Mouse (Mus musculus) left cerebral cortex, adult 9 months (tissue): ENCODE results near the gene Nptx2.

Experiments
- DNase-seq, 2 experiments: peaks; one replicate each; pipeline ENCODE4 v3.0.0; 2022; ENCODE audit warnings: low spot score in 2 of 2

Gene Nptx2

DNA sequence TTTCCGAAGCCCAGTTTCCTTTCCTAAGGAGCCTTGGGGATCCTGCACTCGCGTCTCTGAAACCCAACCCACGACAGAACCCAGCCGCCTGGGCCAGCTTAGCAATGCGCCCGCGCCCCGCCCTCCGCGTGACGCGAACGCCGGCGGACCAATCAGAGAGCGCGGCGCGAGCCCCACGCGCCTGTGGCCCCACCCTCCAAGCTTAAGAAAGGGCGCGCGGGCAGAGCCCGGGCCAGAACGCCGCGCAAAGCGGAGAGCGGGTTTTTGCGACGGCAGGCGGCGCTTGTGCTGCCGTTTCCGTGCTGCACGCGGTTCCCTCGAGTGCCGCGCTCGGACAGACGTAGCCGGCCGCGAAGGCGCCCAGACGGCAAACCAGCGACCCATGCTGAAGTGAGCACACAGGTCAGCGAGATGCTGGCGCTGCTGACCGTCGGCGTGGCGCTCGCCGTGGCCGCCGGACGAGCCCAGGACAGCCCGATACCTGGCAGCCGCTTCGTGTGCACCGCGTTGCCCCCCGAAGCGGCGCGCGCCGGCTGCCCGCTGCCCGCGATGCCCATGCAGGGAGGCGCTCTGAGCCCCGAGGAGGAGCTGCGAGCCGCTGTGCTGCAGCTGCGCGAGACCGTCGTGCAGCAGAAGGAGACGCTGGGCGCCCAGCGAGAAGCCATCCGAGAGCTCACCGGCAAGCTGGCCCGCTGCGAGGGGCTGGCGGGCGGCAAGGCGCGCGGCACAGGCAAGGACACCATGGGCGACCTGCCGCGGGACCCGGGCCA lies at the start of gene Nptx2:
Gene Nptx2 (plus strand): TSS at position 250 of the 770 bp plus-strand sequence.
- peak; percentile 44 to 79 for DNase-seq

GRCm38 (mm10) chr5:144496481-144496880 lies 49.2 kb upstream of the Nptx2 start:
- no peak for DNase-seq

GRCm38 (mm10) chr5:144504239-144504638 lies 41.5 kb upstream of the Nptx2 start:
- peak in 1 of 2 experiments; percentile 20 for DNase-seq

DNA sequence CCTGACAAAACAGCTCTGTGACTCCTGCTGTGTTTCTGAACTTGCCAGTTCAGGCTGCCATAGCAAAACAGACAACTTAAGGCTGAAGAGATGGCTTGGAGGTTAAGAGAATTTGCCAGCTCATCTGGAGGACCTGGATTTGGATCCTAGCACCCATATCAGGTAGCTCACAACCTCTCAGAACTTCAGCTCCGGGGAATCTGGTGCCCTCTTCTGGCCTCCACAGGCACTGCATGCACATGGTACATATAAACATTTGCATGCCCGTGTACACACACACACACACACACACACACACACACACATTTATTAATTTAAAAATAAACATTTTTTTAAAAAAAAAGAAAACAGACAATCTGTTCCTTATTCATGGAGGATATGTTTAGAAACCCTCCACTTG lies 40.0 kb upstream of the Nptx2 start:
- no peak for DNase-seq

- DNase-seq = no peak
Observed at GRCm38 (mm10) chr5:144506156-144506555, 39.5 kb upstream of the Nptx2 start.

GRCm38 (mm10) chr5:144506689-144507552 lies 38.8 kb upstream of the Nptx2 start:
- no peak for DNase-seq

GRCm38 (mm10) chr5:144509431-144509830 lies 36.3 kb upstream of the Nptx2 start:
- DNase-seq = no peak

- DNase-seq = no peak
Observed at GRCm38 (mm10) chr5:144514738-144515137, 31.0 kb upstream of the Nptx2 start.

DNA sequence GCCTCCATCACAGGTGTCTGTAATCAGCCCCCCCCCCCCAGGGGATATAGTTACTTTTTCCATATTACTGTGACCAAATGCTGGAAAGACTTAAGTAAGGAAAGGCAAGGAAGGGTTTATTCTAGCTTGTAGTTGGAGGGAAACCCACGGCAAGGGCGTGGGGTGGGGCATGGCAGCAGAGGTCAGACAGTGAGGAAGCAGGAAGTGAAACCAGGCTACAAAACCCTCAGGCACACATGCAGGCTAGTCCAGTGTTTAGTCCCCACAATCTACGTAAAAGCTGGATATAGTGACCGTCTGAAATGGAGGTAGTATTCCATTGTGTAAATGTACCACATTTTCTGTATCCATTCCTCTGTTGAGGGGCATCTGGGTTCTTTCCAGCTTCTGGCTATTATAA lies 30.5 kb upstream of the Nptx2 start:
- DNase-seq = no peak

- no peak for DNase-seq
Observed at GRCm38 (mm10) chr5:144520096-144520495, 25.6 kb upstream of the Nptx2 start.

GRCm38 (mm10) chr5:144524774-144525173 lies 20.9 kb upstream of the Nptx2 start:
- DNase-seq = no peak

- DNase-seq = no peak
Observed at GRCm38 (mm10) chr5:144529123-144529522, 16.6 kb upstream of the Nptx2 start.

DNA sequence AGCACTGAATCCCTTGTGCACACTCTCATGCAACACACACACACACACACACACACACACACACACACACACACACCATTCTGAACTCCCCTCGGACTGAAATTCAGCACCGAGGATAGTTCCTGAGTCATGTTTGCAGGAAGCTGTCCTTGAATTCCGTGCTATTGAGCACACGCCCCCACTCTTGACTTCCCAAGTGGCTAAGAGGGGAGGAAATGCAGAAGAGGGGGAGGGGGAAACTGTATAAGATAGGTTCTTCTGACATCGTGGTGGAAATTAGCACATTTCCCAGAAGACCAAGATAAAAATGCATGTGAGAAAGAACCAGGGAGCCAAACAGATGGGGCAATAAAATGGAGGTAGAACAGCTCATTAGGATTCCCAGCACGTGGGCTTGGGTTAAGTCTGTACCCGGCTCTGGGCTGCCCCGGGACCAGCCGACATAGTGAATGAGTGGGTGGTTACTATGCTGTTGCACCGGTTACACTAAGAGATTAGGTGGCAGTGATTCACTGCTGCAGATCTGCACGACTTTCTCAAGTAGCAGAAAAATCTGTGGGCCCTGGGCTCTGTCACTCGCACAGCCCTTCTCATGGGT lies 2.9 kb upstream of the Nptx2 start:
- peak; percentile 71 to 81 for DNase-seq

- no peak for DNase-seq
Observed at GRCm38 (mm10) chr5:144546423-144546995, 807 bp downstream of the Nptx2 start.

- DNase-seq = peak in 1 of 2 experiments; percentile 16
Observed at GRCm38 (mm10) chr5:144547333-144547878, 1.7 kb downstream of the Nptx2 start.

DNA sequence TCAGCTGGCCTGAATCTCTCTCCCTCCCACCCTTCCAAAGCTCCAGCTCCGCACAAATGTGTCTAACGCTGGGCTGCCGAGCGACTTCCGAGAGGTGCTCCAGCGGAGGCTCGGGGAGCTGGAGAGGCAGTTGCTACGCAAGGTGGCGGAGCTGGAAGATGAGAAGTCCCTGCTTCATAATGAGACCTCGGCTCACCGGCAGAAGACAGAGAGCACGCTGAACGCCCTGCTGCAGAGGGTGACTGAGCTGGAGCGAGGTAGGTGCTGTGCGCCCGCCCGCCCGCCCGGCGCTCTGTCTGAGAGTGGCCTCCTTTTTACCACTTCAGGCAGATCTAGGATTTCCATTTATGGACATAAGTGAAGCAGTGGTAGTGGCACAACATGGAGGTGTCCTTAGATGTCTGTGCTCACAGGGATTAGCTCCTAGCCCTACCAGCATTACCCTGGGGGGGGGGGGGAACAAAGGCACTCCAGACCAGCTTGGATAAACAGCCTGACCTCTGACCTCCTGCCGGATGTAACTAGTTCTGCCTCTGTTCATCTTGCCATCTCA lies 2.5 kb downstream of the Nptx2 start:
- DNase-seq = peak in 1 of 2 experiments; percentile 20

DNA sequence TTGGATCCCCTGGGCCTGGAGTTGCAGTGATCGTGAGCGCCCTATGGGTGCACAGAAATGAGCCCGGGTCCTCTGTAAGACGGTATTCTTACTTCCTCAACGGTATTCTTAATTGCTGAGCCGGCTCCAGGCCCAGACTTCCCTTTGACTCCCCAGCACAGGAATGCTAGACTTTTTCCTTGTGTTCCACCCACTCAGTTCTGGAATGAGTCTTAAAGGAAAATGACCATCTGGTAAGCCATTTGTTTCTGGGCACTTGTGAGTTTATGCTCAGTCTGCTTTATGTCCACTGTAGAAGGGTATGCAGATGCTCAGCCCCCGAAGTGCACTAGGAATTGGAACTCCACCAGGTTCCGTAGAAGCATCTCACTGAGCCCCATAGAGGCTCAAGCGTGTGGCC lies 4.3 kb downstream of the Nptx2 start:
- DNase-seq = peak in 1 of 2 experiments; percentile 50

- no peak for DNase-seq
Observed at GRCm38 (mm10) chr5:144550622-144551137, 5.0 kb downstream of the Nptx2 start.

DNA sequence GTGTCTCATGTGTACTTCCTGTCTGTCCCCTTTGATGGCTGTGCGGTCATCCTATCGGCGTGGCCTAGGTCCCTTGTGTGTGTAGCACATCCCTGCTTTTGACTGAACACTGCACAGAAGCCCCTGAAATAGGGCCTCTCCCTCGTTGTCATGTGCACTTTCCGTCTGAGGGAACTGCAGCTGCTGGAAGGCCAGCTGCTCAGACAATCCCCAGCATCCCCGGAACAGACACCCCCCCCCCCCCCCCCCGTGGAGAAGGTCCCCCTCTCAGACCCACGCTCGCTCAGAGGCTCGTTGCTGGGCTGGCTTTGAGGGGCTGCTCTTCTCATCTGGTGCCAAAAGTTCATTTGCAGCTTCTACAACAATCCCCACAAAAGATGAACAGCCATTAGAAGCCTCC lies 11.0 kb downstream of the Nptx2 start:
- DNase-seq = no peak

DNA sequence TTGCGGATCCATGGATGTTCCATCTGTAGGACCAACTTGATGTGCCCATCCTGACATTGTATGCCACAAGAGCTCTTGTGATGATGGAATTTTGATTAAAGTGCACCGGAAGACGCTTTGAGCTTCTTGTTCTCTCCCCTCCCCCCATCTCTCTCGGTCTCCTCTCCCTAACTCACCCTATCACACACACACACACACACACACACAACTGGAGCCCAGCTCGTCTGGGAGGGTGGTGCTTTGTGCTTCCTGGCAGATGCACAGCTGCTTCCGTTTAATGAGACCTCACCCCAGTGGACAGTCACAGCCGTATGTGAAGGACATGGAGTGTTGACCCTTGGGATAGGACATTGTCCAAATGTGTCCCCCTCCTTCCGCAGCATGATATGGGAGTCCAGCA lies 11.7 kb downstream of the Nptx2 start:
- DNase-seq = no peak

GRCm38 (mm10) chr5:144558481-144558880 lies 12.8 kb downstream of the Nptx2 start:
- no peak for DNase-seq
